Mouse (Mus musculus): ENCODE measurements around the gene Gm4567. TPM values are rescaled to one million over a fixed set of nuclear protein-coding genes. Genes with fewer than 3 reads are reported as not detected.
"Not testable (repeated sequence)": the region's sequence is repeated elsewhere in the genome, so short reads cannot be mapped to it uniquely, and the experiment has no call there.

Gene Gm4567
- polyA plus RNA-seq (2016; fragmentation: Nextera tagmentation; extraction: Ambion mirVana), result not detected in 2 replicates

DNA sequence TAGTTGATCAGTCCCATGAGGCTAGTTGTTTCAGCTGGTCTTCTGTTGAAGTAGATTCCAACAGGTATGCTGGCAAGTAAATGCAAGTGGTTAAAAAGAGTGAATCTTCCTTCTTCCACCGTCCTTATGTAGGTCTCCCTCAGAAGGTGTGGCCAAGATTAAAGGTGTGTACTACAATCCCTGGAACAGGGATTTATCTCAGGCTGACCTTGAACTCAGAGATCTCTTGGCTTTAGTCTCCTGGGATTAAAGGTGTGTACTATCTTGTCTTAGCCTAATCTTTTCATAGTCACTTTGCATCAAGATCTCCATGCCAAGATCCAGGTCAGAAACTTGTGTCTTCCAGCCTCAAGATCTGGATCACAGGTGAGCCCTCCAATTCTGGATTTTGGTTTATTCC lies at the start of gene Gm4567:
Gm4567 (minus strand) TSS at position 101 of the 400 bp plus-strand sequence.
- H3K27me3 ChIP-seq, result not testable (repeated sequence)
- no CpG with 5 or more reads among the region's 1 CpGs for WGBS

DNA sequence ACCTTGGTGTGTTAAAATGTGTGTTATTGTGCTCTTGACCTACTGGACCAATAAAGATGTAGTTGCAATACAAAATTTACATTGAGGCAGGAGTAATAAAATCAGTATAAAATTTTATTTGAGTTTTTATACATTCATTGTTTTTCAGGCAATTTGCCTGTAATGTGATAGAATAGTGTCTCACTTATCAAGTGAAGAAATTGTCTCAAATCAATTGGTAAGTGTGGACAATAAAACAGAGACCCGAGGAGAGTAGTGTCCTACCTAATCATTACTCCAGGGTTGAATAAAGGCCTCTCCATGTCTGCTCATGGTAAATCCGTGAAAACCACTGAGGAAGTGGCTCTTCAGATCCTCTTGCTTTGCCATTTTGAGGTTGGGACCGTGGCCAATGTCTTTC lies 41.9 kb upstream of the Gm4567 start, which contains the start of gene Vmn1r157:
Vmn1r157 (plus strand) TSS at position 301 of the 400 bp plus-strand sequence.
- not testable (repeated sequence) for H3K36me3 ChIP-seq; ATAC-seq (ENCODE audit: low FRiP score, low read depth); H3K27me3 ChIP-seq; H3K4me2 ChIP-seq (replicated peaks); H3K9ac ChIP-seq (replicated peaks); H3K27ac ChIP-seq (replicated peaks); H3K4me1 ChIP-seq; H3K9me3 ChIP-seq; H3K4me3 ChIP-seq
- WGBS, result 34% methylated on average over 2 of the region's 3 CpGs

More for the DNA sequence above, at the start of gene Gm4567:
- not testable (repeated sequence) for H3K27ac ChIP-seq (replicated peaks); H3K36me3 ChIP-seq; ATAC-seq (ENCODE audit: low FRiP score, low read depth); H3K4me2 ChIP-seq (replicated peaks); H3K9ac ChIP-seq (replicated peaks); H3K9me3 ChIP-seq; H3K4me1 ChIP-seq; H3K4me3 ChIP-seq

DNA sequence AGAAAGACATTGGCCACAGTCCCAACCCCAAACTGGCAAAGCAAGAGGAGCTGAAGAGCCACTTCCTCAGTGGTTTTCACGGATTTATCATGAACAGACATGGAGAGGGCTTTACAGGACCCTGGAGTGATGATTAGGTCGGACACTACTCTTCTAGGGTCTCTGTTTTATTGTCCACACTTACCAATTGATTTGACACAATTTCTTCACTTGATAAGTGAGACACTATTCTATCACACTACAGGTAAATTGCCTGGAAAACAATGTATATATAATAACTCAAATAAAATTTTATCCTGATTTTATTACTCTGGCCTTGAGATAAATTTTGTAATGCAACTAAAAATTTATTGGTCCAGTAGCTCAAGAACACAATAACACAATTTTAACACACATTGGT lies 27.3 kb downstream of the Gm4567 start, which contains the start of gene Gm8693:
Gm8693 (minus strand) TSS at position 101 of the 400 bp plus-strand sequence.
- not testable (repeated sequence) for H3K4me3 ChIP-seq; H3K36me3 ChIP-seq; ATAC-seq (ENCODE audit: low FRiP score, low read depth); H3K4me1 ChIP-seq; H3K4me2 ChIP-seq (replicated peaks); H3K9ac ChIP-seq (replicated peaks); H3K9me3 ChIP-seq; H3K27ac ChIP-seq (replicated peaks); H3K27me3 ChIP-seq
- WGBS, result no CpG with 5 or more reads among the region's 2 CpGs

Other genes with a start within 250 kb of the Gm4567 start
- not detected in 2 replicates for gene Vmn1r151, start 220.0 kb downstream of the Gm4567 start, polyA plus RNA-seq (2016; fragmentation: Nextera tagmentation; extraction: Ambion mirVana)
- not detected in 2 replicates for gene Vmn1r152, start 196.7 kb downstream of the Gm4567 start, polyA plus RNA-seq (2016; fragmentation: Nextera tagmentation; extraction: Ambion mirVana)
- gene Gm8677, start 184.8 kb downstream of the Gm4567 start, polyA plus RNA-seq (2016; fragmentation: Nextera tagmentation; extraction: Ambion mirVana), result not detected in 2 replicates
- gene Gm4201, start 154.4 kb downstream of the Gm4567 start, polyA plus RNA-seq (2016; fragmentation: Nextera tagmentation; extraction: Ambion mirVana), result not detected in 2 replicates
- not detected in 2 replicates for gene Gm4565, start 131.6 kb downstream of the Gm4567 start, polyA plus RNA-seq (2016; fragmentation: Nextera tagmentation; extraction: Ambion mirVana)
- not detected in 2 replicates for gene Vmn1r155, start 61.7 kb downstream of the Gm4567 start, polyA plus RNA-seq (2016; fragmentation: Nextera tagmentation; extraction: Ambion mirVana)
- gene Gm8693, start 27.4 kb downstream of the Gm4567 start, polyA plus RNA-seq (2016; fragmentation: Nextera tagmentation; extraction: Ambion mirVana), result not detected in 2 replicates
- gene Vmn1r157, start 42.0 kb upstream of the Gm4567 start, polyA plus RNA-seq (2016; fragmentation: Nextera tagmentation; extraction: Ambion mirVana), result not detected in 2 replicates
- gene Vmn1r158, start 71.1 kb upstream of the Gm4567 start, polyA plus RNA-seq (2016; fragmentation: Nextera tagmentation; extraction: Ambion mirVana), result not detected in 2 replicates
- gene Vmn1r159, start 123.9 kb upstream of the Gm4567 start, polyA plus RNA-seq (2016; fragmentation: Nextera tagmentation; extraction: Ambion mirVana), result not detected in 2 replicates
- not detected in 2 replicates for gene Vmn1r160, start 151.5 kb upstream of the Gm4567 start, polyA plus RNA-seq (2016; fragmentation: Nextera tagmentation; extraction: Ambion mirVana)

Measured in midbrain, embryonic 12.5 days (tissue).